Mouse (Mus musculus): ENCODE results near the gene Dus2.

DNA sequence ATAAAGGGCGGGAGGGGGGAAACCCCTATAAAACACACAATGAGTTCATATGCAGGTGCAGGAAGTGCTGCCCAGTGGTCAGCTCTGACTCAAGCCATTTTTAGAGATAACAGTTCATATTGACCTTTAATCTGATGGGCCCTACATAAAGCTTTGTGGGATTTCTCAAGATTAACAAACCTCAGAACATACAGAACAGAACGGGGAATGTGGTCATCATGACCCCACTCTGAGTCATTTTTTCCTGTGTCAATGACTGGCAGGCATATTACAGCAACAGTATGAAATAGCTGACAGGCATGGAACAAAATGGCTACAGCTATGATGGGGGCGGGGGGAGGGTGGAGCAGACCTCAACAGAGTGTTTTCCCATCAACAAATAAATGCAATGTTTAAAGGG lies 16.0 kb downstream of the Dus2 start:
- TF ChIP-seq POLR2A (IDR thresholded peaks at IDR 0.05; ENCODE audit: control insufficient read depth, extremely low read depth, insufficient read depth, low read length, poor library complexity) (no peak), CTCF (IDR thresholded peaks at IDR 0.05; ENCODE audit: borderline replicate concordance, control insufficient read depth, extremely low read depth, insufficient read depth, low read length, poor library complexity) (no peak)

Data from thymus, adult 2 months (tissue).